Mouse (Mus musculus) midbrain, embryonic 16.5 days (tissue): ENCODE measurements around the gene Sap30bp. TPM values are rescaled to one million over a fixed set of nuclear protein-coding genes. Genes with fewer than 3 reads are reported as not detected.

Experiments
- polyA plus RNA-seq: library from polyadenylated mRNA; unstranded; fragments of >200 nt; fragmentation: Nextera tagmentation; extraction: Ambion mirVana; gene quantifications from 2 replicates; pipeline ENCODE4 v1.2.1, GENCODE M21; 2015

The Sap30bp gene
- polyA plus RNA-seq, 1 experiment from 2014 or later = 49.0 TPM

Other genes starting within 250 kb of the Sap30bp start
- gene Grb2, start 224.7 kb upstream of the Sap30bp start, polyA plus RNA-seq = 177 and 196 TPM in 2 replicates
- gene Tmem94, start 167.8 kb upstream of the Sap30bp start, polyA plus RNA-seq = 25.1 and 25.6 TPM in 2 replicates
- 7.6 and 8.9 TPM in 2 replicates for gene Caskin2, start 119.6 kb upstream of the Sap30bp start, polyA plus RNA-seq
- gene Tsen54, start 118.6 kb upstream of the Sap30bp start, polyA plus RNA-seq = 23.7 and 24.2 TPM in 2 replicates
- gene Llgl2, start 109.2 kb upstream of the Sap30bp start, polyA plus RNA-seq = 0.82 and 1.0 TPM in 2 replicates
- gene Myo15b, start 74.9 kb upstream of the Sap30bp start, polyA plus RNA-seq = 0.09 TPM in 1 of 2 replicates, not detected in the other
- 1.4 and 1.5 TPM in 2 replicates for gene Smim5, start 33.3 kb upstream of the Sap30bp start, polyA plus RNA-seq
- 0.44 and 0.87 TPM in 2 replicates for gene Smim6, start 21.3 kb upstream of the Sap30bp start, polyA plus RNA-seq
- 24.3 and 25.2 TPM in 2 replicates for gene Recql5, start 195 bp downstream of the Sap30bp start, polyA plus RNA-seq
- 0.57 and 0.64 TPM in 2 replicates for gene Itgb4, start 41.4 kb downstream of the Sap30bp start, polyA plus RNA-seq
- gene Galk1, start 79.4 kb downstream of the Sap30bp start, polyA plus RNA-seq = 57.2 and 64.1 TPM in 2 replicates
- gene H3f3b, start 94.7 kb downstream of the Sap30bp start, polyA plus RNA-seq = 2,051 and 2,173 TPM in 2 replicates
- 36.4 and 36.6 TPM in 2 replicates for gene Unk, start 97.0 kb downstream of the Sap30bp start, polyA plus RNA-seq
- 0.78 and 0.93 TPM in 2 replicates for gene Unc13d, start 144.7 kb downstream of the Sap30bp start, polyA plus RNA-seq
- gene Wbp2, start 153.7 kb downstream of the Sap30bp start, polyA plus RNA-seq = 159 and 206 TPM in 2 replicates
- gene Trim47, start 193.9 kb downstream of the Sap30bp start, polyA plus RNA-seq = 9.5 and 12.7 TPM in 2 replicates
- gene Trim65, start 197.8 kb downstream of the Sap30bp start, polyA plus RNA-seq = 2.2 and 2.3 TPM in 2 replicates
- gene Mrpl38, start 205.6 kb downstream of the Sap30bp start, polyA plus RNA-seq = 80.3 and 84.6 TPM in 2 replicates
- gene Fbf1, start 234.9 kb downstream of the Sap30bp start, polyA plus RNA-seq = 69.4 and 77.1 TPM in 2 replicates